Mouse (Mus musculus): ENCODE data around the gene Ankrd33b. TPM values are rescaled to one million over a fixed set of nuclear protein-coding genes. Genes with fewer than 3 reads are reported as not detected.

The Ankrd33b gene
- polyA plus RNA-seq, 1 experiment from 2014 or later = 3.0 TPM

DNA sequence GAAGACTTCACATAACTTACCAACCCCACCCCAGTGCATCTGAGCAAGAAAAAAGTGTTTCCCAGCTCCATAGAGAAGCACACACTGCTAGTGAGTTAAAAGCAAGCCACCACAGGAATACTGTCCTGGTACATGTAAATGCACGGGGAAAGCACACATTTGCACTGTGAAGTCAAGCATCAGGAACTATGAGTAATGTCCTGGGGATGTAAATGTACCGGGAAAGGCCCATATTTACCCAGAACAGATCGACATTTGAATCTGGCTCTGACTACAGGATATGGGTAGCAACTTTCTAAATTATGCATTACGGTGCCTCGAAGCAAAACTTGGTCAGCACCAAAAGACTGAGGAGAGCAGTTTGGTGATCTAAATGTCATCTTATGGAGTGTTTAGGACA lies 18.5 kb downstream of the Ankrd33b start:
- DNase-seq = no peak
- Histone ChIP-seq H3K9me3 (ENCODE audit: low read depth, low read length) (no peaks in the 10 kb centered on the region), H3K4me2 (no peak overlapping the region), H3K4me3 (ENCODE audit: low read depth, low read length) (no peak overlapping the region), H3K9ac (no peak overlapping the region), H3K4me1 (ENCODE audit: insufficient read depth) (peaks cover 5% of the 10 kb centered on the region; the same call in 1 of the 2 replicates), H3K27me3 (ENCODE audit: insufficient read depth, low read length) (no peaks in the 10 kb centered on the region), H3K36me3 (ENCODE audit: insufficient read depth) (no peaks in the 10 kb centered on the region), H3K27ac (ENCODE audit: low read depth) (no peak overlapping the region)
- no peak for TF ChIP-seq CTCF (IDR thresholded peaks at IDR 0.05; ENCODE audit: low read depth)
- WGBS = 79% methylated on average over 5 of the region's 5 CpGs
- ATAC-seq (ENCODE audit: insufficient read depth) = no peak

DNA sequence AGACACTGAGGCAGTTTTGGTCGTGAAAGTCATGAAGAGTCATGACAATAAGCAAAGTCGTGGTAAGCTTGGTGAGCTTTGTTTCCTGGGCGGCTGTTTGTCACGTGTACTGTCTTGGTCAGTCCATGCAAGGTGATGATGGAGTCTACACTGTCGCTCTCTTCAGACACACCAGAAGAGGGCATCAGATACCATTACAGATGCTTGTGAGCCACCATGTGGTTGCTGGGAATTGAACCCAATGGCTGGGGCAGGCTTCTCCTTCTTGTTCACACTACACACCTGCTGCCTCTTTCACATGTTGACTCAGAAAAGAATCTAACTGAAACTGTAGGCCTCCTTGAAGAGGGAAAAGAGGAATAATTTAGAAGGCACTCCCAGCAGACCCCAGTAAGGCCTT lies 19.3 kb downstream of the Ankrd33b start:
- H3K4me3 ChIP-seq (ENCODE audit: low read depth, low read length) = no peak overlapping the region
- H3K9ac ChIP-seq = no peak overlapping the region
- no peak for ATAC-seq (ENCODE audit: insufficient read depth)
- no peak overlapping the region for H3K4me2 ChIP-seq
- no peak for TF ChIP-seq CTCF (IDR thresholded peaks at IDR 0.05; ENCODE audit: low read depth)
- no peaks in the 10 kb centered on the region for H3K36me3 ChIP-seq (ENCODE audit: insufficient read depth)
- no peak overlapping the region for H3K27ac ChIP-seq (ENCODE audit: low read depth)
- H3K27me3 ChIP-seq (ENCODE audit: insufficient read depth, low read length) = no peaks in the 10 kb centered on the region
- H3K9me3 ChIP-seq (ENCODE audit: low read depth, low read length) = no peaks in the 10 kb centered on the region
- DNase-seq = no peak
- WGBS = 80% methylated on average over 5 of the region's 5 CpGs
- H3K4me1 ChIP-seq (ENCODE audit: insufficient read depth) = peaks cover 5% of the 10 kb centered on the region; the same call in 1 of the 2 replicates

DNA sequence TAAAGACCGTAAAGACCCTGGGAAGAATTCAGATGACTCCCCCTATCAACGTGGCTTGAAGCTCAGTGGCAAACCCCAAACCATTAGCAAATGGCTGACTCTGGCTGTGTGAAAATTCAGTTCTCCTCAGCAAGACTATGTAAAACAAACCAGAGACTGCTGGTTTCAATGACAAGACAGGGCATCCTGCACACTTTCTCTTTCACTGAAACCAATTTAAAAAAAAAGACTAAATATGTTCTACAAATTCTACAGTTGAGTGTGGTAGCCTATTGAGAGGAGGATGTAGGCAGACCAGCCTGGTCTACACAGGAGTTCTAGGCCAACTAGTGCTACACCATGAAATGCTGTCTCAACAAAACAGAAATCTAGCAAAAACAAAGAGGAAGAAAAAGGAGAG lies 21.0 kb downstream of the Ankrd33b start:
- 61% methylated on average over 2 of the region's 2 CpGs for WGBS
- Histone ChIP-seq H3K4me2 (no peak overlapping the region), H3K9ac (no peak overlapping the region), H3K36me3 (ENCODE audit: insufficient read depth) (no peaks in the 10 kb centered on the region), H3K27ac (ENCODE audit: low read depth) (no peak overlapping the region), H3K4me3 (ENCODE audit: low read depth, low read length) (no peak overlapping the region), H3K27me3 (ENCODE audit: insufficient read depth, low read length) (no peaks in the 10 kb centered on the region), H3K9me3 (ENCODE audit: low read depth, low read length) (no peaks in the 10 kb centered on the region), H3K4me1 (ENCODE audit: insufficient read depth) (peaks cover 17% of the 10 kb centered on the region)
- no peak for ATAC-seq (ENCODE audit: insufficient read depth)
- no peak for TF ChIP-seq CTCF (IDR thresholded peaks at IDR 0.05; ENCODE audit: low read depth)
- no peak for DNase-seq

DNA sequence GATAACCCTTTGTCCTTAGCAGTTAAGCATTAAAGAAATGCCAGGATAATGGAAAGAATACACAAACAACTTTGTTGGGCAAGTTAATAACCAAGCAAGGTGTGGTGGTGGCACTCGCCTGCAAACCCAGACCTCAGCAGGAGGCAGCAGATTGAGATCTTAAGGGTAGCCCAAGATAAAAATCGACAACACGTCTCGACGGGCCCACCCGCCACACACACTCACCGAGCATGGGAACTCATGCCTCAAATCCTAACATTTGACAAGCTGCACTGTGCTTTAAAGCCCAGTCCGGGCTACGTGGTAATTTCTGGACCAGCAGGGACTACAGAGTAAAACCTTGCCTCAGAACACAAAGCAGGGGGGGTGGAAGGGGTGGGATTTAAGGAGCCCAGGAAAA lies 22.2 kb downstream of the Ankrd33b start:
- Histone ChIP-seq H3K27ac (ENCODE audit: low read depth) (no peak overlapping the region), H3K36me3 (ENCODE audit: insufficient read depth) (no peaks in the 10 kb centered on the region), H3K9me3 (ENCODE audit: low read depth, low read length) (no peaks in the 10 kb centered on the region), H3K9ac (no peak overlapping the region), H3K27me3 (ENCODE audit: insufficient read depth, low read length) (no peaks in the 10 kb centered on the region), H3K4me2 (no peak overlapping the region), H3K4me3 (ENCODE audit: low read depth, low read length) (no peak overlapping the region), H3K4me1 (ENCODE audit: insufficient read depth) (peaks cover 17% of the 10 kb centered on the region)
- no peak for ATAC-seq (ENCODE audit: insufficient read depth)
- TF ChIP-seq CTCF (IDR thresholded peaks at IDR 0.05; ENCODE audit: low read depth) = no peak
- WGBS = 37% methylated on average over 9 of the region's 9 CpGs
- no peak for DNase-seq

DNA sequence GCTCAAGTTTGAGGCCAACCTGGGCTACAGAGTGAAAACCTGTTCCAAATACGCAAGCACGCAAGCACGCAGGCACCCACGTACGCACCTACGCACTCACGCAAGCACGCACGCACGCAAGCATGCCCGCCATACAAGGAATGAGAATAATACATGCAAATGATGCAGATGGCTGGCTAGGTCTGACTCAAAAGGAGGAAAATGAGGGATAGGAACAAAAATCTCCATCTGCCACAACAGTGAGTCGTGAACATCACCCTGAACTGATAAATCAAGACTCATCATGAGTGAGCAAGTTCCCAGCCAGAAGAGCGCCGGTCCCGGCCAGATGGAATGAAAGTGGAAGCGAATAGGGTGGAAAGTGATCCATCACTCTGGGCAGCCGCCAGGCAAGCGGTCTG lies 22.7 kb downstream of the Ankrd33b start:
- Histone ChIP-seq H3K9me3 (ENCODE audit: low read depth, low read length) (no peaks in the 10 kb centered on the region), H3K4me3 (ENCODE audit: low read depth, low read length) (no peak overlapping the region), H3K36me3 (ENCODE audit: insufficient read depth) (no peaks in the 10 kb centered on the region), H3K4me1 (ENCODE audit: insufficient read depth) (peaks cover 17% of the 10 kb centered on the region), H3K27ac (ENCODE audit: low read depth) (no peak overlapping the region), H3K27me3 (ENCODE audit: insufficient read depth, low read length) (no peaks in the 10 kb centered on the region), H3K4me2 (no peak overlapping the region), H3K9ac (no peak overlapping the region)
- ATAC-seq (ENCODE audit: insufficient read depth) (no peak), DNase-seq (no peak)
- TF ChIP-seq CTCF (IDR thresholded peaks at IDR 0.05; ENCODE audit: low read depth) = no peak
- WGBS = 70% methylated on average over 18 of the region's 18 CpGs

DNA sequence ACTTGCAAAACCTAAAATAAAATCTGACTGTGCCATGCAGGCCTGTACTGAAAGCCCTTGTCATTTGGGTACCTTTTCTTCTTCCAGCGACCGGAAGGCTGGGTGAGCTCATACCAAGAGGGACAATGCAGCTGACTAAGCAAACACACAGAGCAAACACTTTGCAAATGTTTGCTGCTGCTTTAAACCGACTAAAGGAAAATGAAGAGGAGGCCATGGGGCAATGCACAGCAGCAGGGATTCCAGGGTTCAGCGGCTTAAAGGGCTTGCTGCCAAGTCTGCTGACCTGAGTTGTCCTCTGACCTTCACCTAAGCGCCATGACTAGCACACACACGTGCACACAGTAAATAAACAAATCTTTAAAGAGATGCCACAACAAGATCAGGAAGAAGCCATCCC lies 23.9 kb downstream of the Ankrd33b start:
- DNase-seq (peak; percentile 57), ATAC-seq (ENCODE audit: insufficient read depth) (peak; percentile 79)
- TF ChIP-seq CTCF (IDR thresholded peaks at IDR 0.05; ENCODE audit: low read depth) = no peak
- H3K9ac ChIP-seq = no peak overlapping the region
- 18% methylated on average over 6 of the region's 6 CpGs for WGBS
- H3K4me1 ChIP-seq (ENCODE audit: insufficient read depth) = peaks cover 17% of the 10 kb centered on the region
- H3K36me3 ChIP-seq (ENCODE audit: insufficient read depth) = no peaks in the 10 kb centered on the region
- peak overlapping the region; percentile 20; the same call in 1 of the 2 replicates for H3K4me2 ChIP-seq
- peak overlapping the region; percentile 82 for H3K27ac ChIP-seq (ENCODE audit: low read depth)
- H3K9me3 ChIP-seq (ENCODE audit: low read depth, low read length) = no peaks in the 10 kb centered on the region
- H3K4me3 ChIP-seq (ENCODE audit: low read depth, low read length) = no peak overlapping the region
- H3K27me3 ChIP-seq (ENCODE audit: insufficient read depth, low read length) = no peaks in the 10 kb centered on the region

DNA sequence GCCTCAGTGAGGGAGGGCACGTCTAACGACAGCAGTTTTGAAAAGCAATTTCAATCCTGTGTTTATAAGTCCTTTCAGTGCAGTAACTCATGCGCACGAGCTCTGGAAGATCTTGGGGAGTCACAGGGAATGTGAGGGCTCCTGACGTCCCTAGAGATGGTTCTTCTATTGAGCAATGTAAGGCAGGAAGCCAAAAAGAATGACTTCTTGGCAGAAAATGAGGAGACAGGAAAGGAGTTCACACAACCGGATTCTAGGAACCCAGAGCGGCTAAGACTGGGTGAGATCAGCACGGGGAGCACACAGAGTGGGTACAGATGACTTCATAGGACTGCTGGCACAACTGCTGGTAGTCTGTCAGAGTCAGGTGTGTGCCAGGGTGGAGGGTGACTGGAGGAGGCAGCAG lies 25.0 kb downstream of the Ankrd33b start:
- no peak for TF ChIP-seq CTCF (IDR thresholded peaks at IDR 0.05; ENCODE audit: low read depth)

DNA sequence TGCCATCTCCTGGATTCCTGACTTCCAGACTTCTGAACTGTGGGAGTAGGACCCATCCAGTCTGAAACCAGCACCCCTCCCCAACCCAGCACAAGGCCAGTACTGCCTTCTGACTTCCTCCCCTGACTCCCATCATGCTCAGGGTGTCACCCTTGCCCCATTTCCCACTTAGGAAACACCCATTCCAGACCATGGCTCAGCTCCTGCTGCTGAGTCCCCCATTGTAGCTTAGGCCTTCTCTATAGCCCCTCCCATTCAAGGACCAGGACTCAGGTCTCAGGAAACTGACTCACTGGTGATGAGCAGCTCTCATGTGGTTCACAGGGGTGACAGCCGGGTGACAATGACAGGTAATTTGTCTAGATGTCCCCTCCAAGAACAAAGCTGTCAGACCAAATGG lies 25.5 kb downstream of the Ankrd33b start:
- Histone ChIP-seq H3K4me1 (ENCODE audit: insufficient read depth) (peaks cover 17% of the 10 kb centered on the region), H3K4me3 (ENCODE audit: low read depth, low read length) (no peak overlapping the region), H3K4me2 (no peak overlapping the region), H3K36me3 (ENCODE audit: insufficient read depth) (no peaks in the 10 kb centered on the region), H3K9me3 (ENCODE audit: low read depth, low read length) (no peaks in the 10 kb centered on the region), H3K27ac (ENCODE audit: low read depth) (peak overlapping the region; percentile 87), H3K9ac (no peak overlapping the region), H3K27me3 (ENCODE audit: insufficient read depth, low read length) (no peaks in the 10 kb centered on the region)
- ATAC-seq (ENCODE audit: insufficient read depth) (peak; percentile 22; the same call in 1 of the 2 replicates), DNase-seq (no peak)
- no peak for TF ChIP-seq CTCF (IDR thresholded peaks at IDR 0.05; ENCODE audit: low read depth)
- WGBS = 16% methylated on average over 1 of the region's 1 CpGs

More for the DNA sequence above, 25.0 kb downstream of the Ankrd33b start:
- Histone ChIP-seq H3K4me3 (ENCODE audit: low read depth, low read length) (no peak overlapping the region), H3K9me3 (ENCODE audit: low read depth, low read length) (no peaks in the 10 kb centered on the region), H3K27me3 (ENCODE audit: insufficient read depth, low read length) (no peaks in the 10 kb centered on the region), H3K4me2 (no peak overlapping the region), H3K4me1 (ENCODE audit: insufficient read depth) (peaks cover 17% of the 10 kb centered on the region), H3K27ac (ENCODE audit: low read depth) (peak overlapping the region; percentile 87), H3K36me3 (ENCODE audit: insufficient read depth) (no peaks in the 10 kb centered on the region), H3K9ac (no peak overlapping the region)
- ATAC-seq (ENCODE audit: insufficient read depth) (peak; percentile 54; the same call in 1 of the 2 replicates), DNase-seq (peak; percentile 76)
- 27% methylated on average over 8 of the region's 8 CpGs for WGBS

Measured in lung, embryonic 14.5 days (tissue).